Mouse (Mus musculus) G1E (cell line): ENCODE data around the gene Fam227b.

ENCODE experiments used
- CTCF ChIP-seq: IDR thresholded peaks from 2 replicates; pipeline ENCODE4 v1.5.1; 2012; ENCODE audit warnings: low read depth, low read length, inconsistent platforms, mixed read lengths
- GATA1 ChIP-seq: IDR thresholded peaks from 2 replicates; pipeline ENCODE4 v1.6.1; 2012; ENCODE audit warnings: borderline replicate concordance, low read length, inconsistent platforms, mixed read lengths
- GATA2 ChIP-seq: IDR thresholded peaks from 2 replicates; pipeline ENCODE4 v1.6.1; 2012; ENCODE audit warnings: low read depth, low read length, inconsistent platforms, borderline replicate concordance
- POLR2AphosphoS5 ChIP-seq: IDR thresholded peaks from 2 replicates; pipeline ENCODE4 v1.6.1; 2012; ENCODE audit warnings: low read depth, low read length, inconsistent platforms; ENCODE audit not compliant: insufficient replicate concordance
- TAL1 ChIP-seq: conservative IDR thresholded peaks from 2 replicates; pipeline ENCODE4 v1.6.1; 2012; ENCODE audit warnings: low read depth, low read length, inconsistent platforms, mixed read lengths

GRCm38 (mm10) chr2:126042674-126043073 is 109.1 kb downstream of the Fam227b start:
- no peak for TF ChIP-seq CTCF
- no peak for TF ChIP-seq GATA1
- no peak for TF ChIP-seq TAL1
- no peak for TF ChIP-seq POLR2AphosphoS5
- TF ChIP-seq GATA2 = no peak
